Mouse (Mus musculus) splenic B cell, adult 2 months (primary cell): ENCODE results near the gene Map7d2.
"Not testable (repeated sequence)": the region's sequence is repeated elsewhere in the genome, so short reads cannot be mapped to it uniquely, and the experiment has no call there.

ENCODE experiments used
- DNase-seq: peaks from one replicate; pipeline ENCODE4 v3.0.0-alpha.2; 2011; ENCODE audit warnings: low read depth, low spot score
- H3K27me3 ChIP-seq: 2 replicates; pipeline ENCODE4 v1.6.1; 2012; ENCODE audit warnings: mild to moderate bottlenecking, low read length, moderate library complexity, mixed read lengths; ENCODE audit not compliant: control insufficient read depth, poor library complexity, insufficient read depth, severe bottlenecking
- H3K36me3 ChIP-seq: 2 replicates; pipeline ENCODE4 v1.6.1; 2012; ENCODE audit warnings: mild to moderate bottlenecking, low read length, moderate library complexity, mixed read lengths; ENCODE audit not compliant: control insufficient read depth, poor library complexity, insufficient read depth, severe bottlenecking

The Map7d2 gene

GRCm38 (mm10) chrX:159414130-159414828 lies at the start of gene Map7d2:
Gene Map7d2 (plus strand): TSS chrX:159414572.
- Histone ChIP-seq H3K36me3 (no peaks in the 10 kb centered on the region), H3K27me3 (no peaks in the 10 kb centered on the region)
- peak; percentile 1 for DNase-seq

GRCm38 (mm10) chrX:159371831-159372752 lies 42.3 kb upstream of the Map7d2 start, which contains the start of gene Eif1ax:
Gene Eif1ax (plus strand): TSS chrX:159372178.
- DNase-seq, result peak; percentile 84
- Histone ChIP-seq H3K36me3 (no peaks in the 10 kb centered on the region), H3K27me3 (no peaks in the 10 kb centered on the region)

- no peaks in the 10 kb centered on the region for H3K36me3 ChIP-seq
- no peak for DNase-seq
- H3K27me3 ChIP-seq, result no peaks in the 10 kb centered on the region
Measured at GRCm38 (mm10) chrX:159372753-159373144, 41.6 kb upstream of the Map7d2 start.

- Histone ChIP-seq H3K36me3 (no peaks in the 10 kb centered on the region), H3K27me3 (no peaks in the 10 kb centered on the region)
- no peak for DNase-seq
Measured at GRCm38 (mm10) chrX:159387105-159387504, 27.3 kb upstream of the Map7d2 start.

- H3K36me3 ChIP-seq, result no peaks in the 10 kb centered on the region
- DNase-seq, result no peak
- no peaks in the 10 kb centered on the region for H3K27me3 ChIP-seq
Measured at GRCm38 (mm10) chrX:159388953-159389352, 25.4 kb upstream of the Map7d2 start.

GRCm38 (mm10) chrX:159390347-159390962 lies 23.9 kb upstream of the Map7d2 start:
- DNase-seq, result no peak
- Histone ChIP-seq H3K36me3 (no peaks in the 10 kb centered on the region), H3K27me3 (no peaks in the 10 kb centered on the region)

- no peaks in the 10 kb centered on the region for H3K27me3 ChIP-seq
- H3K36me3 ChIP-seq, result no peaks in the 10 kb centered on the region
- DNase-seq, result no peak
Measured at GRCm38 (mm10) chrX:159391239-159391638, 23.1 kb upstream of the Map7d2 start.

GRCm38 (mm10) chrX:159409253-159409652 lies 5.1 kb upstream of the Map7d2 start:
- DNase-seq, result peak; percentile 64
- Histone ChIP-seq H3K27me3 (no peaks in the 10 kb centered on the region), H3K36me3 (no peaks in the 10 kb centered on the region)

- Histone ChIP-seq H3K36me3 (no peaks in the 10 kb centered on the region), H3K27me3 (no peaks in the 10 kb centered on the region)
- peak; percentile 2 for DNase-seq
Measured at GRCm38 (mm10) chrX:159414829-159415673, 679 bp downstream of the Map7d2 start.

- not testable (repeated sequence) for DNase-seq, H3K36me3 ChIP-seq, H3K27me3 ChIP-seq
Measured at GRCm38 (mm10) chrX:159430507-159430906, 16.1 kb downstream of the Map7d2 start.

GRCm38 (mm10) chrX:159442128-159442527 lies 27.8 kb downstream of the Map7d2 start:
- Histone ChIP-seq H3K36me3 (no peaks in the 10 kb centered on the region), H3K27me3 (no peaks in the 10 kb centered on the region)
- peak; percentile 43 for DNase-seq

- no peak for DNase-seq
Measured at GRCm38 (mm10) chrX:159447133-159447532, 32.8 kb downstream of the Map7d2 start.

GRCm38 (mm10) chrX:159459006-159459654 lies 44.8 kb downstream of the Map7d2 start:
- DNase-seq, result no peak
- Histone ChIP-seq H3K27me3 (no peaks in the 10 kb centered on the region), H3K36me3 (no peaks in the 10 kb centered on the region)

More at GRCm38 (mm10) chrX:159447133-159447532, 32.8 kb downstream of the Map7d2 start:
- H3K27me3 ChIP-seq, result no peaks in the 10 kb centered on the region
- no peaks in the 10 kb centered on the region for H3K36me3 ChIP-seq

- no peak for DNase-seq
- Histone ChIP-seq H3K27me3 (no peaks in the 10 kb centered on the region), H3K36me3 (no peaks in the 10 kb centered on the region)
Measured at GRCm38 (mm10) chrX:159474799-159475198, 60.4 kb downstream of the Map7d2 start.
